In the genomic region with DNA sequence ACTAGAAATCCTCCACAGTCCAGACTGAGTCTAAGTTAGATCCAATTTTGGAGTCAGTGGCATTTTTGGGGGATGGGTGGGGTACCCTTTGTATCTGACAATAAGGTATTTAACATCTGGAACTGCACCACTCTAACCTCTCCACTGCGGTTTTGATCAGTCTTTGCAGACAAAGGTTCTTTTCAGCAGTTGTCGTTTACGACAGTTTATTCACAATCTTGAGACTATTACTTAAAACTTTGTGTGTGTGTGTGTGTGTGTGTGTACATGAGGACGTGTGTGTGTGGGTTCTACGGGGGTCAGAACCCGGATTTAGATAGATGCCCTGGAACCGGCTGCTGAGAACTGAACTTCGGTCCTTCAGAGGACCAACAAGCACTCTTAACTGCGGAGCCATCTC, we compare ENCODE assay signal across 8 mouse cellular contexts. TPM values are rescaled to one million over a fixed set of nuclear protein-coding genes. Genes with fewer than 3 reads are reported as not detected.
DNase-seq lines count a peak whose midpoint lies in the region; ATAC-seq and TF ChIP-seq lines count a peak whose summit lies in the region.

No protein-coding gene starts in this region.

- TF ChIP-seq EP300 in ES-Bruce4 (IDR thresholded peaks at IDR 0.05; ENCODE audit: insufficient read depth, low read depth, low read length), result no peak

- no peak; the same call in 1 of the 2 replicates for ATAC-seq in embryonic facial prominence, embryonic 14.5 days (ENCODE audit: low read depth)
- no peak; the same call in 1 of the 2 replicates for ATAC-seq in hindbrain, embryonic 15.5 days (ENCODE audit: low FRiP score, low read depth)
- ATAC-seq in lung, embryonic 15.5 days (ENCODE audit: borderline replicate concordance, extremely low read depth, low FRiP score, low TSS enrichment), result no peak

- H3K9me3 ChIP-seq in heart, embryonic 10.5 days, result no peaks in the 10 kb centered on the region
- H3K9me3 ChIP-seq in ES-Bruce4 (replicated peaks; ENCODE audit: control insufficient read depth, insufficient read depth, low read length, poor library complexity, severe bottlenecking), result no peaks in the 10 kb centered on the region
- no peaks in the 10 kb centered on the region for H3K9me3 ChIP-seq in embryonic facial prominence, embryonic 14.5 days (ENCODE audit: control insufficient read depth, low read length)
- no peaks in the 10 kb centered on the region for H3K9me3 ChIP-seq in hindbrain, embryonic 15.5 days
- no peaks in the 10 kb centered on the region for H3K9me3 ChIP-seq in lung, embryonic 15.5 days

- 22% methylated on average over 9 of the region's 9 CpGs for WGBS in heart, embryonic 10.5 days
- WGBS in embryonic facial prominence, embryonic 14.5 days, result 15% methylated on average over 9 of the region's 9 CpGs
- 21% methylated on average over 9 of the region's 9 CpGs for WGBS in hindbrain, embryonic 15.5 days
- WGBS in lung, embryonic 15.5 days, result 14% methylated on average over 9 of the region's 9 CpGs

- peak overlapping the region; percentile 61 for H3K4me2 ChIP-seq in embryonic facial prominence, embryonic 14.5 days (ENCODE audit: low read depth, low read length)
- H3K4me2 ChIP-seq in hindbrain, embryonic 15.5 days, result peak overlapping the region; percentile 67
- H3K4me2 ChIP-seq in lung, embryonic 15.5 days, result peak overlapping the region; percentile 61

- peak overlapping the region; percentile 100 for H3K4me3 ChIP-seq in heart, embryonic 10.5 days
- H3K4me3 ChIP-seq in ES-Bruce4 (ENCODE audit: low read depth, low read length), result peak overlapping the region; percentile 87
- peak overlapping the region; percentile 98 for H3K4me3 ChIP-seq in embryonic facial prominence, embryonic 14.5 days (ENCODE audit: low read depth, low read length)
- peak overlapping the region; percentile 90 for H3K4me3 ChIP-seq in hindbrain, embryonic 15.5 days
- H3K4me3 ChIP-seq in lung, embryonic 15.5 days, result peak overlapping the region; percentile 93

- H3K27me3 ChIP-seq in heart, embryonic 10.5 days (ENCODE audit: insufficient read depth, poor library complexity, severe bottlenecking), result no peaks in the 10 kb centered on the region
- H3K27me3 ChIP-seq in ES-Bruce4 (ENCODE audit: control insufficient read depth, insufficient read depth, low read length, poor library complexity, severe bottlenecking), result no peaks in the 10 kb centered on the region; the same call in 1 of the 2 replicates
- no peaks in the 10 kb centered on the region for H3K27me3 ChIP-seq in embryonic facial prominence, embryonic 14.5 days (replicated peaks; ENCODE audit: control insufficient read depth, insufficient read depth, low read length)
- no peaks in the 10 kb centered on the region for H3K27me3 ChIP-seq in hindbrain, embryonic 15.5 days
- H3K27me3 ChIP-seq in lung, embryonic 15.5 days, result no peaks in the 10 kb centered on the region

- TF ChIP-seq POLR2A in ES-Bruce4 (IDR thresholded peaks at IDR 0.05; ENCODE audit: insufficient read depth, low read length), result no peak

- H3K4me1 ChIP-seq in heart, embryonic 10.5 days, result peaks cover 8% of the 10 kb centered on the region; the same call in 1 of the 2 replicates
- no peaks in the 10 kb centered on the region for H3K4me1 ChIP-seq in ES-Bruce4 (ENCODE audit: control insufficient read depth, insufficient read depth, low read length)
- H3K4me1 ChIP-seq in embryonic facial prominence, embryonic 14.5 days (ENCODE audit: control insufficient read depth, insufficient read depth, low read length), result peaks cover 2% of the 10 kb centered on the region; the same call in 1 of the 2 replicates
- peaks cover 14% of the 10 kb centered on the region for H3K4me1 ChIP-seq in hindbrain, embryonic 15.5 days (replicated peaks)
- peaks cover 9% of the 10 kb centered on the region for H3K4me1 ChIP-seq in lung, embryonic 15.5 days

- intact Hi-C loops in heart, postnatal 10 days (cut with DNase I), result loop anchor here (5.0 kb wide), 3 partner anchors 44 to 84 kb away; a partner anchor contains a TSS

- peak overlapping the region; percentile 99 for H3K27ac ChIP-seq in heart, embryonic 10.5 days
- H3K27ac ChIP-seq in ES-Bruce4 (ENCODE audit: insufficient read depth, low read length), result no peak overlapping the region
- peak overlapping the region; percentile 97 for H3K27ac ChIP-seq in embryonic facial prominence, embryonic 14.5 days (replicated peaks; ENCODE audit: low read depth, low read length)
- H3K27ac ChIP-seq in hindbrain, embryonic 15.5 days (replicated peaks), result peak overlapping the region; percentile 89
- H3K27ac ChIP-seq in lung, embryonic 15.5 days, result peak overlapping the region; percentile 97

- peak; percentile 73 for DNase-seq in heart, embryonic 10.5 days (ENCODE audit: low spot score)
- no peak for DNase-seq in heart, postnatal 10 days
- peak; percentile 33 for DNase-seq in embryonic facial prominence, embryonic 14.5 days (ENCODE audit: low spot score)
- peak; percentile 17 to 34 for DNase-seq in spleen, postnatal 10 days (ENCODE audit: low spot score in 2 of 2)
- no peak for DNase-seq in ovary, postnatal 36 days (ENCODE audit: low spot score)

- no peak for TF ChIP-seq CTCF in ES-Bruce4 (IDR thresholded peaks at IDR 0.05; ENCODE audit: low read depth, low read length)

- no peaks in the 10 kb centered on the region for H3K36me3 ChIP-seq in heart, embryonic 10.5 days
- no peaks in the 10 kb centered on the region for H3K36me3 ChIP-seq in ES-Bruce4 (ENCODE audit: control insufficient read depth, insufficient read depth, low read length, poor library complexity, severe bottlenecking)
- no peaks in the 10 kb centered on the region for H3K36me3 ChIP-seq in embryonic facial prominence, embryonic 14.5 days (ENCODE audit: control insufficient read depth, insufficient read depth, low read length)
- H3K36me3 ChIP-seq in hindbrain, embryonic 15.5 days, result no peaks in the 10 kb centered on the region
- H3K36me3 ChIP-seq in lung, embryonic 15.5 days, result 0 out of 2 replicates have a peak, but pooled peaks cover 2% of the 10 kb centered on the region

- peak overlapping the region; percentile 84 for H3K9ac ChIP-seq in ES-Bruce4 (ENCODE audit: low read depth, poor library complexity, severe bottlenecking)
- peak overlapping the region; percentile 98 for H3K9ac ChIP-seq in embryonic facial prominence, embryonic 14.5 days (ENCODE audit: low read depth, low read length)
- H3K9ac ChIP-seq in hindbrain, embryonic 15.5 days, result peak overlapping the region; percentile 50
- H3K9ac ChIP-seq in lung, embryonic 15.5 days, result peak overlapping the region; percentile 93

RNA-seq across cellular contexts. Expression of a gene that starts 0.9 kb away (rescaled TPM):
- polyA plus RNA-seq in heart, embryonic 10.5 days (2016; fragmentation: Nextera tagmentation; extraction: Ambion mirVana), result 20.2 and 24.2 TPM in 2 replicates
- total RNA-seq in heart, postnatal 10 days (2021), result 10 to 100 TPM; 56.6 to 59.4 TPM
- 102 and 114 TPM in 2 replicates for polyA plus RNA-seq in ES-Bruce4 (2011; ENCODE audit: insufficient read depth, insufficient read length, low read depth, missing spikeins)
- 29.3 and 29.9 TPM in 2 replicates for polyA plus RNA-seq in embryonic facial prominence, embryonic 14.5 days (2014; fragmentation: Nextera tagmentation; extraction: Ambion mirVana)
- polyA plus RNA-seq in hindbrain, embryonic 15.5 days (2015; fragmentation: Nextera tagmentation; extraction: Ambion mirVana), result 13.5 and 14.6 TPM in 2 replicates
- polyA plus RNA-seq in lung, embryonic 15.5 days (2015; fragmentation: Nextera tagmentation; extraction: Ambion mirVana), result 26.5 and 27.9 TPM in 2 replicates

RNA-seq across cellular contexts. Expression of a gene that starts 51.9 kb away (rescaled TPM):
- 7.8 and 10.0 TPM in 2 replicates for polyA plus RNA-seq in heart, embryonic 10.5 days (2016; fragmentation: Nextera tagmentation; extraction: Ambion mirVana)
- 1 to 10 TPM; 1.3 to 1.8 TPM for total RNA-seq in heart, postnatal 10 days (2021)
- polyA plus RNA-seq in ES-Bruce4 (2011; ENCODE audit: insufficient read depth, insufficient read length, low read depth, missing spikeins), result 19.3 TPM in 2 replicates
- 5.8 and 6.5 TPM in 2 replicates for polyA plus RNA-seq in embryonic facial prominence, embryonic 14.5 days (2014; fragmentation: Nextera tagmentation; extraction: Ambion mirVana)
- polyA plus RNA-seq in hindbrain, embryonic 15.5 days (2015; fragmentation: Nextera tagmentation; extraction: Ambion mirVana), result 8.3 and 9.1 TPM in 2 replicates
- polyA plus RNA-seq in lung, embryonic 15.5 days (2015; fragmentation: Nextera tagmentation; extraction: Ambion mirVana), result 10.1 and 10.4 TPM in 2 replicates

Comparison
In these comparisons a context has a peak if more than half of its experiments do, and no peak if none do; other contexts are left out.
1. DNase-seq: peak in heart, embryonic 10.5 days (single experiment), embryonic facial prominence, embryonic 14.5 days (single experiment) and spleen, postnatal 10 days (2 of 2); none in heart, postnatal 10 days (0 of 2) and ovary, postnatal 36 days (single experiment).
2. Peak in every context shown above with its lines, with median percentiles within 50 percentile points of each other: H3K4me3 ChIP-seq, H3K9ac ChIP-seq and H3K4me2 ChIP-seq.